Mouse (Mus musculus) left cerebral cortex, adult 8-10 months (tissue): ENCODE results near the gene Pym1. TPM values are rescaled to one million over a fixed set of nuclear protein-coding genes. Genes with fewer than 3 reads are reported as not detected.
A peak's percentile ranks its signal among the peaks of the same experiment; 100 is the strongest.

Experiments
- DNase-seq, 2 experiments: peaks; one replicate each; pipeline ENCODE4 v3.0.0; 2022; ENCODE audit warnings: low spot score in 2 of 2
- total RNA-seq, 4 experiments: library from RNA; stranded (reverse); gene quantifications; 2 replicates each; pipeline ENCODE4 v1.2.4; 2022

Pym1 gene
- total RNA-seq, 4 experiments from 2014 or later, result 28.6 to 31.6 (median 30.2) TPM

GRCm38 (mm10) chr10:128804271-128805091 lies 56.8 kb downstream of the Pym1 start, which contains the start of gene Tmem198b:
Gene Tmem198b, minus strand, starts transcription at chr10:128804370.
- peak; percentile 68 to 76 for DNase-seq

- DNase-seq, result peak in 1 of 2 experiments; percentile 94
These were observed 57.7 kb downstream of the Pym1 start for GRCm38 (mm10) chr10:128805092-128806000.

GRCm38 (mm10) chr10:128806086-128806485 lies 58.4 kb downstream of the Pym1 start:
- no peak for DNase-seq

- DNase-seq, result no peak
These were observed 59.3 kb downstream of the Pym1 start for GRCm38 (mm10) chr10:128807018-128807417.

Other genes starting within 250 kb of the Pym1 start
- gene Myl6b, start 249.2 kb upstream of the Pym1 start, total RNA-seq, result 10 to 100 TPM; 29.9 to 33.3 (median 32.4) TPM
- gene Esyt1, start 222.0 kb upstream of the Pym1 start, total RNA-seq, result 10 to 100 TPM; 11.9 to 13.7 (median 12.8) TPM
- gene Zc3h10, start 200.1 kb upstream of the Pym1 start, total RNA-seq, result 10 to 100 TPM; 11.7 to 16.1 (median 14.8) TPM
- gene Rpl41, start 198.6 kb upstream of the Pym1 start, total RNA-seq, result 1,000 to 10,000 TPM; 1,345 to 1,743 (median 1,563) TPM
- 10 to 100 TPM; 57.5 to 60.9 (median 59.4) TPM for gene Pa2g4, start 181.9 kb upstream of the Pym1 start, total RNA-seq
- gene Erbb3, start 158.2 kb upstream of the Pym1 start, total RNA-seq, result 1 to 10 TPM; 7.8 to 8.3 (median 8.2) TPM
- gene Rps26, start 121.1 kb upstream of the Pym1 start, total RNA-seq, result 100 to 1,000 TPM; 129 to 288 (median 207) TPM
- 10 to 100 TPM; 12.0 to 15.9 (median 13.8) TPM for gene Ikzf4, start 101.9 kb upstream of the Pym1 start, total RNA-seq
- gene Suox, start 73.8 kb upstream of the Pym1 start, total RNA-seq, result 10 to 100 TPM; 12.7 to 14.6 (median 14.0) TPM
- gene Rab5b, start 51.6 kb upstream of the Pym1 start, total RNA-seq, result 100 to 1,000 TPM; 131 to 143 (median 135) TPM
- under 1 TPM; 0.40 to 0.98 (median 0.59) TPM for gene Pmel, start 43.7 kb upstream of the Pym1 start, total RNA-seq
- 1 to 10 TPM; 2.5 to 5.9 (median 3.8) TPM for gene Cdk2, start 42.9 kb upstream of the Pym1 start, total RNA-seq
- gene Dgka, start 3.0 kb upstream of the Pym1 start, total RNA-seq, result 10 to 100 TPM in 1 of 4 experiments, 1 to 10 TPM in 3; 9.0 to 10.5 (median 9.6) TPM
- 1 to 10 TPM in 1 of 4 experiments, under 1 TPM in 3; 0.59 to 1.8 (median 0.85) TPM for gene Mmp19, start 43.0 kb downstream of the Pym1 start, total RNA-seq
- gene Dnajc14, start 56.2 kb downstream of the Pym1 start, total RNA-seq, result 10 to 100 TPM; 62.4 to 73.2 (median 65.8) TPM
- gene Tmem198b, start 56.5 kb downstream of the Pym1 start, total RNA-seq, result 10 to 100 TPM; 10.5 to 12.0 (median 11.4) TPM
- gene Sarnp, start 69.4 kb downstream of the Pym1 start, total RNA-seq, result 10 to 100 TPM; 29.7 to 35.2 (median 31.2) TPM
- gene Ormdl2, start 73.8 kb downstream of the Pym1 start, total RNA-seq, result 1 to 10 TPM; 6.5 to 8.7 (median 7.8) TPM
- 10 to 100 TPM; 13.3 to 15.2 (median 13.9) TPM for gene Gdf11, start 143.8 kb downstream of the Pym1 start, total RNA-seq
- gene Cd63, start 153.1 kb downstream of the Pym1 start, total RNA-seq, result 100 to 1,000 TPM in 2 of 4 experiments, 10 to 100 TPM in 2; 67.2 to 139 (median 94.1) TPM
- 10 to 100 TPM in 2 of 4 experiments, 1 to 10 TPM in 2; 5.0 to 12.3 (median 8.9) TPM for gene Rdh5, start 175.0 kb downstream of the Pym1 start, total RNA-seq
- 100 to 1,000 TPM in 1 of 4 experiments, 10 to 100 TPM in 3; 83.3 to 106 (median 89.5) TPM for gene Bloc1s1, start 176.1 kb downstream of the Pym1 start, total RNA-seq
- 10 to 100 TPM; 12.6 to 15.5 (median 13.9) TPM for gene Itga7, start 185.9 kb downstream of the Pym1 start, total RNA-seq
- not detected for gene Mettl7b, start 213.1 kb downstream of the Pym1 start, total RNA-seq
- not detected for gene Olfr9, start 241.5 kb downstream of the Pym1 start, total RNA-seq